Mouse (Mus musculus): ENCODE results near the gene Il17rc. TPM values are rescaled to one million over a fixed set of nuclear protein-coding genes. Genes with fewer than 3 reads are reported as not detected.

Gene Il17rc
- polyA plus RNA-seq, 1 experiment: 341 TPM

DNA sequence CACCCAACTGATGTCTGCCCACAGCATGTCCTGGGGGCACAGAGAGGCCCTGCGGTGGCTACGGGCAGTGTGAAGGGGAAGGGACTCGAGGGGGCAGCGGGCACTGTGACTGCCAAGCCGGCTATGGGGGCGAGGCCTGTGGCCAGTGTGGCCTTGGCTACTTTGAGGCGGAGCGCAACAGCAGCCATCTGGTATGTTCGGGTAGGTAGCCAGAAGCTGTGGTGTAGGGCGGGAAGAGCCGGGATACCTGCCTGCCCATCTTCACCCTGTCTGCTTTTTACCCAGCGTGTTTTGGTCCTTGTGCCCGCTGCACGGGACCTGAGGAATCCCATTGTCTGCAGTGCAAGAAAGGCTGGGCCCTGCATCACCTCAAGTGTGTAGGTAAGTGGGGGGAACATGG is 18.2 kb downstream of the Il17rc start:
- no peak for DNase-seq (ENCODE audit: low read depth, low spot score)
- WGBS: 94% methylated on average over 14 of the region's 14 CpGs

GRCm38 (mm10) chr6:113492101-113492864 is 21.1 kb downstream of the Il17rc start:
- WGBS: 86% methylated on average over 24 of the region's 24 CpGs
- no peak for DNase-seq (ENCODE audit: low read depth, low spot score)

GRCm38 (mm10) chr6:113494258-113494788 is 23.1 kb downstream of the Il17rc start:
- WGBS: 1% methylated on average over 54 of the region's 54 CpGs
- peak; percentile 45 for DNase-seq (ENCODE audit: low read depth, low spot score)

- no peak for DNase-seq (ENCODE audit: low read depth, low spot score)
- WGBS: 41% methylated on average over 28 of the region's 28 CpGs
Measured at GRCm38 (mm10) chr6:113495071-113495675, 23.9 kb downstream of the Il17rc start.

DNA sequence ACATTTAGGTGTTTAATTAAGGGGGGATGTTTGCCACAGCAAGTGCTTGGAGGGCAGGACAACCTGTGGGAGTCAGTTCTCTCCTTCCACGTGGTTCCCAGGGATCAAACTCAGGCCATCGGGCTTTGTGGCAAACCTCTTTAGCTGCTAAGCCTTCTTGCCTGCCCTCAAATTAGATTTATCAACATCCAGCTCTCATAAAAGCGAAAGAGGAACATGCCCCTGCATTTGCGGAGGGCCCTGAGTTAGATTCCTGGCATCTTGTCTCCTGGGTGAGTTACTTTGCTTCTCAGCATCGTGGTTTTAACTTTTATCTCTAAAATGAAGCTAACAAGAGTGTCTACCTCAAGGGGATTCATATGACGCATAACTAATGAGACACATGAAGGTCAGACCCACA is 28.1 kb downstream of the Il17rc start:
- 73% methylated on average over 6 of the region's 6 CpGs for WGBS
- no peak for DNase-seq (ENCODE audit: low read depth, low spot score)

- DNase-seq (ENCODE audit: low read depth, low spot score): no peak
- 7% methylated on average over 32 of the region's 32 CpGs for WGBS
Measured at GRCm38 (mm10) chr6:113501388-113502084, 30.3 kb downstream of the Il17rc start, which contains the start of gene Prrt3. Gene Prrt3, minus strand, starts transcription at chr6:113501931.

DNA sequence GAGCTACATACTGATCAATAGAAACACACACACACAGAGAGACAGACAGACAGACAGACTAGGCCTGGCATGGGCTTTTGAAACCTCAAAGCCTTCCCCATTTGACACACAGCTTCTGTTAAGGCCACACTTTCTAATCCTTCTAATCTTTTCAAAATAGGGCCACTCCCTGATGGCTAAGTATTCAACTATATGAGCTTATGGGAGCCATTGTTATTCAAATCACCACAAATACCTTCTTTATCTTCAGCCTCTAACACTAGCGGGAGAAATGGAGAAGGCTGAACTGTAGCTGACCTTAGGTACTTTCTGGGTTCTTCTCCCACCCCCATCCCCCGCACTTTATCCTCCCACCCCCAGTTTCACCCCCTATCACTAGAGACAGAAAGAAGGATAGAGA is 31.6 kb downstream of the Il17rc start:
- no peak for DNase-seq (ENCODE audit: low read depth, low spot score)
- 95% methylated on average over 2 of the region's 2 CpGs for WGBS

GRCm38 (mm10) chr6:113505689-113506088 is 34.5 kb downstream of the Il17rc start:
- WGBS: 69% methylated on average over 1 of the region's 1 CpGs
- no peak for DNase-seq (ENCODE audit: low read depth, low spot score)

GRCm38 (mm10) chr6:113507130-113507529 is 35.9 kb downstream of the Il17rc start:
- DNase-seq (ENCODE audit: low read depth, low spot score): no peak

- 60% methylated on average over 7 of the region's 7 CpGs for WGBS
- DNase-seq (ENCODE audit: low read depth, low spot score): no peak
Measured at GRCm38 (mm10) chr6:113508272-113508946, 37.2 kb downstream of the Il17rc start.

GRCm38 (mm10) chr6:113508947-113509280 is 37.7 kb downstream of the Il17rc start:
- 53% methylated on average over 5 of the region's 5 CpGs for WGBS
- DNase-seq (ENCODE audit: low read depth, low spot score): no peak

GRCm38 (mm10) chr6:113513944-113514343 is 42.7 kb downstream of the Il17rc start:
- DNase-seq (ENCODE audit: low read depth, low spot score): no peak
- WGBS: 59% methylated on average over 6 of the region's 6 CpGs

- no peak for DNase-seq (ENCODE audit: low read depth, low spot score)
- 98% methylated on average over 3 of the region's 3 CpGs for WGBS
Measured at GRCm38 (mm10) chr6:113514600-113514999, 43.4 kb downstream of the Il17rc start.

GRCm38 (mm10) chr6:113517434-113518080 is 46.3 kb downstream of the Il17rc start:
- DNase-seq (ENCODE audit: low read depth, low spot score): no peak
- WGBS: 78% methylated on average over 8 of the region's 8 CpGs

GRCm38 (mm10) chr6:113522310-113522709 is 51.1 kb downstream of the Il17rc start:
- no peak for DNase-seq (ENCODE audit: low read depth, low spot score)
- 72% methylated on average over 1 of the region's 1 CpGs for whole genome bisulfite sequencing

GRCm38 (mm10) chr6:113523420-113523819 is 52.2 kb downstream of the Il17rc start:
- no peak for DNase-seq (ENCODE audit: low read depth, low spot score)
- 55% methylated on average over 8 of the region's 8 CpGs for WGBS

GRCm38 (mm10) chr6:113530932-113531839 is 60.0 kb downstream of the Il17rc start, which contains the start of the genes Emc3 and Fancd2:
Gene Emc3, minus strand, starts transcription at chr6:113531652.
Gene Fancd2, plus strand, starts transcription at chr6:113531682.
- DNase-seq (ENCODE audit: low read depth, low spot score): peak; percentile 53
- WGBS: 1% methylated on average over 47 of the region's 47 CpGs

GRCm38 (mm10) chr6:113531840-113532404 is 60.7 kb downstream of the Il17rc start:
- 4% methylated on average over 7 of the region's 7 CpGs for WGBS

More at GRCm38 (mm10) chr6:113531840-113532404, 60.7 kb downstream of the Il17rc start:
- DNase-seq (ENCODE audit: low read depth, low spot score): no peak

Data from large intestine, adult 2 months (tissue).